Mouse (Mus musculus): ENCODE data around the gene Gm7876.
"Not testable (repeated sequence)": the region's sequence is repeated elsewhere in the genome, so short reads cannot be mapped to it uniquely, and the experiment has no call there.

Gm7876 gene

DNA sequence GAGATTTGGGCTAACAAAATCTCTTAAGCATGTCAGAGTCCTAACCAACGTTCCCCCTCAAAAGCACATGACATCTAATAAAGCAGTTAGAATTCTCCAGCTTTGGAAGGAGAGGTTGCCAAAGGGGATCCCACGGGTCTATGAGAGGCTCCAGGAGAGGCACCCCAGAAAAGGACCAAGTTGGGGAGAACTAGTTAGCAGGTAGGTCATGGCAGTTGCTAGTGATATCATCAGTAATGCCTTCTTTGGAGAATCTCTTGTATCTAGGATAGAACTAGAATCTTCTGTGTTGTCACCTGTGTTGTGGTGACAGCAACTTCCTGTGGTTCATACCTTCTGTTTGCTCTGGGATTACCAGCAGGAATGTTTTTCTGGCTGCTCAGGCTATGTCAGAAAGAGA is at the start of gene Gm7876:
Gene Gm7876, plus strand, starts transcription at position 301 of the 400 bp plus-strand sequence.
- not testable (repeated sequence) for DNase-seq (ENCODE audit: low spot score)

DNA sequence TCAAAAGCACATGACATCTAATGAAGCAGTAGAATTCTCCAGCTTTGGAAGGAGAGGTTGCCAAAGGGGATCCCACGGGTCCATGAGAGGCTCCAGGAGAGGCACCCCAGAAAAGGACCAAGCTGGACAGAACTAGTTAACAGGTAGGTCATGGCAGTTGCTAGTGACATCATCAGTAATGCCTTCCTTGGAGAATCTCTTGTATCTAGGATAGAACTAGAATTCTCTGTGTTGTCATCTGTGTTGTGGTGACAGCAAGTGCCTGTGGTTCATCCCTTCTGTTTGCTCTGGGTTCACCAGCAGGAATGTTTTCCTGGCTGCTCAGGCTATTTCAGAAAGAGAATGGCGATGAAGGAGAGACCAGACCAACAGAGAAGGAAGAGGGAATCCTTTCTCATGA is 45.1 kb upstream of the Gm7876 start, which contains the start of gene Gm3239:
Gene Gm3239, plus strand, starts transcription at position 301 of the 400 bp plus-strand sequence.
- DNase-seq (ENCODE audit: low spot score) = not testable (repeated sequence)

- not testable (repeated sequence) for DNase-seq (ENCODE audit: low spot score)
Measured at GRCm38 (mm10) chr14:4726038-4726880, 17.2 kb downstream of the Gm7876 start, which contains the start of gene Gm3252. Gene Gm3252, plus strand, starts transcription at chr14:4726775.

All from ovary, postnatal 10 days (tissue).